Mouse (Mus musculus) forebrain, embryonic 15.5 days (tissue): ENCODE measurements around the gene Enox1. TPM values are rescaled to one million over a fixed set of nuclear protein-coding genes. Genes with fewer than 3 reads are reported as not detected.

Experiments used
- ATAC-seq: fragments of 200-750 bp; cut with Nextera tagmentation; replicated peaks from 2 replicates; pipeline ENCODE4 v1.8.0; 2017; ENCODE audit warnings: mild to moderate bottlenecking, moderate TSS enrichment, moderate library complexity
- H3K27ac ChIP-seq: fragments of 300-500 bp; sonication (generic); replicated peaks from 2 replicates; pipeline ENCODE4 v1.5.1; 2015; ENCODE audit warnings: mild to moderate bottlenecking, inconsistent platforms
- H3K27me3 ChIP-seq: fragments of 300-500 bp; sonication (generic); 2 replicates; pipeline ENCODE4 v1.6.1; 2015; ENCODE audit warnings: inconsistent platforms
- H3K36me3 ChIP-seq: fragments of 300-500 bp; sonication (generic); 2 replicates; pipeline ENCODE4 v1.6.1; 2015; ENCODE audit warnings: mild to moderate bottlenecking, inconsistent platforms
- H3K4me1 ChIP-seq: fragments of 300-500 bp; sonication (generic); 2 replicates; pipeline ENCODE4 v1.6.1; 2015; ENCODE audit warnings: inconsistent platforms
- H3K4me2 ChIP-seq: fragments of 300-500 bp; sonication (generic); replicated peaks from 2 replicates; pipeline ENCODE4 v1.6.1; 2015; ENCODE audit warnings: mild to moderate bottlenecking, inconsistent platforms
- H3K4me3 ChIP-seq: fragments of 300-500 bp; sonication (generic); 2 replicates; pipeline ENCODE4 v1.5.1; 2015; ENCODE audit warnings: mild to moderate bottlenecking, inconsistent platforms
- H3K9ac ChIP-seq: fragments of 300-500 bp; sonication (generic); replicated peaks from 2 replicates; pipeline ENCODE4 v1.6.1; 2015; ENCODE audit warnings: mild to moderate bottlenecking, inconsistent platforms
- H3K9me3 ChIP-seq: fragments of 300-500 bp; sonication (generic); 2 replicates; pipeline ENCODE4 v1.6.1; 2016; ENCODE audit warnings: inconsistent platforms
- WGBS: fragments of 180-500 bp; shearing (Covaris S2); methylation state at CpG from one replicate; pipeline ENCODE4 v1.1.7; 2015; ENCODE audit warnings: mixed read lengths; 5-methylcytosine and 5-hydroxymethylcytosine counted together
- polyA plus RNA-seq: library from polyadenylated mRNA; unstranded; fragments of >200 nt; fragmentation: Nextera tagmentation; extraction: Ambion mirVana; gene quantifications from 2 replicates; pipeline ENCODE4 v1.2.1, GENCODE M21; 2015

Gene Enox1
- polyA plus RNA-seq, 1 experiment from 2014 or later, result 67.5 TPM

- Histone ChIP-seq H3K9me3 (no peaks in the 10 kb centered on the region), H3K27me3 (no peaks in the 10 kb centered on the region), H3K4me1 (peaks cover 13% of the 10 kb centered on the region; the same call in 1 of the 2 replicates), H3K27ac (no peak overlapping the region), H3K4me2 (no peak overlapping the region), H3K4me3 (no peak overlapping the region), H3K9ac (no peak overlapping the region), H3K36me3 (no peaks in the 10 kb centered on the region)
- 76% methylated on average over 8 of the region's 8 CpGs for WGBS
- no peak for ATAC-seq
Measured at GRCm38 (mm10) chr14:77662994-77663393, 506.4 kb downstream of the Enox1 start.

- ATAC-seq, result no peak
- H3K4me3 ChIP-seq, result no peak overlapping the region
- no peak overlapping the region for H3K27ac ChIP-seq
- peaks cover 35% of the 10 kb centered on the region for H3K4me1 ChIP-seq
- H3K9me3 ChIP-seq, result no peaks in the 10 kb centered on the region
- no peak overlapping the region for H3K9ac ChIP-seq
- H3K4me2 ChIP-seq, result no peak overlapping the region
- H3K36me3 ChIP-seq, result no peaks in the 10 kb centered on the region
- WGBS, result 39% methylated on average over 3 of the region's 3 CpGs
- no peaks in the 10 kb centered on the region for H3K27me3 ChIP-seq
Measured at GRCm38 (mm10) chr14:77668096-77668495, 511.5 kb downstream of the Enox1 start.

- H3K4me1 ChIP-seq, result peaks cover 41% of the 10 kb centered on the region
Measured at GRCm38 (mm10) chr14:77669494-77669893, 512.9 kb downstream of the Enox1 start.

GRCm38 (mm10) chr14:77670945-77671344, 514.4 kb downstream of the Enox1 start:
- no peak overlapping the region for H3K4me2 ChIP-seq
- WGBS, result 63% methylated on average over 5 of the region's 5 CpGs
- H3K27ac ChIP-seq, result peak overlapping the region; percentile 78; the same call in 1 of the 2 replicates
- peaks cover 41% of the 10 kb centered on the region for H3K4me1 ChIP-seq
- no peak overlapping the region for H3K9ac ChIP-seq
- ATAC-seq, result peak; percentile 57; the same call in 1 of the 2 replicates
- H3K4me3 ChIP-seq, result no peak overlapping the region
- H3K27me3 ChIP-seq, result no peaks in the 10 kb centered on the region
- no peaks in the 10 kb centered on the region for H3K36me3 ChIP-seq
- H3K9me3 ChIP-seq, result no peaks in the 10 kb centered on the region

More at GRCm38 (mm10) chr14:77669494-77669893, 512.9 kb downstream of the Enox1 start:
- no peak overlapping the region for H3K9ac ChIP-seq
- H3K4me3 ChIP-seq, result no peak overlapping the region
- WGBS, result 67% methylated on average over 7 of the region's 7 CpGs
- H3K4me2 ChIP-seq, result no peak overlapping the region
- no peaks in the 10 kb centered on the region for H3K27me3 ChIP-seq
- peak; percentile 51 for ATAC-seq
- no peaks in the 10 kb centered on the region for H3K9me3 ChIP-seq
- no peaks in the 10 kb centered on the region for H3K36me3 ChIP-seq
- peak overlapping the region; percentile 78 for H3K27ac ChIP-seq

GRCm38 (mm10) chr14:77671961-77672360, 515.4 kb downstream of the Enox1 start:
- ATAC-seq, result no peak
- Histone ChIP-seq H3K4me2 (no peak overlapping the region), H3K27me3 (no peaks in the 10 kb centered on the region), H3K36me3 (no peaks in the 10 kb centered on the region), H3K4me3 (no peak overlapping the region), H3K27ac (no peak overlapping the region), H3K9me3 (no peaks in the 10 kb centered on the region), H3K9ac (no peak overlapping the region), H3K4me1 (peaks cover 41% of the 10 kb centered on the region)
- 70% methylated on average over 11 of the region's 11 CpGs for WGBS

- WGBS, result 34% methylated on average over 8 of the region's 8 CpGs
- ATAC-seq, result no peak
- Histone ChIP-seq H3K27me3 (no peaks in the 10 kb centered on the region), H3K4me1 (peaks cover 48% of the 10 kb centered on the region), H3K9me3 (no peaks in the 10 kb centered on the region), H3K27ac (peak overlapping the region; percentile 40; the same call in 1 of the 2 replicates), H3K36me3 (no peaks in the 10 kb centered on the region), H3K4me2 (no peak overlapping the region), H3K4me3 (no peak overlapping the region), H3K9ac (no peak overlapping the region)
Measured at GRCm38 (mm10) chr14:77673138-77673537, 516.6 kb downstream of the Enox1 start.

- no peak for ATAC-seq
- H3K27me3 ChIP-seq, result no peaks in the 10 kb centered on the region
- peaks cover 28% of the 10 kb centered on the region for H3K4me1 ChIP-seq
- H3K9me3 ChIP-seq, result no peaks in the 10 kb centered on the region
- 42% methylated on average over 7 of the region's 7 CpGs for WGBS
- no peak overlapping the region for H3K4me2 ChIP-seq
- H3K4me3 ChIP-seq, result no peak overlapping the region
- H3K9ac ChIP-seq, result no peak overlapping the region
- H3K27ac ChIP-seq, result peak overlapping the region; percentile 41; the same call in 1 of the 2 replicates
- H3K36me3 ChIP-seq, result no peaks in the 10 kb centered on the region
Measured at GRCm38 (mm10) chr14:77677951-77678350, 521.4 kb downstream of the Enox1 start.

- H3K4me3 ChIP-seq, result no peak overlapping the region
- H3K36me3 ChIP-seq, result no peaks in the 10 kb centered on the region
- H3K4me1 ChIP-seq, result peaks cover 16% of the 10 kb centered on the region
- no peak for ATAC-seq
- no peak overlapping the region for H3K9ac ChIP-seq
- no peaks in the 10 kb centered on the region for H3K27me3 ChIP-seq
- 72% methylated on average over 9 of the region's 9 CpGs for WGBS
- no peaks in the 10 kb centered on the region for H3K9me3 ChIP-seq
- no peak overlapping the region for H3K4me2 ChIP-seq
- H3K27ac ChIP-seq, result no peak overlapping the region
Measured at GRCm38 (mm10) chr14:77679877-77680276, 523.3 kb downstream of the Enox1 start.

GRCm38 (mm10) chr14:77682888-77683555, 526.5 kb downstream of the Enox1 start:
- Histone ChIP-seq H3K36me3 (no peaks in the 10 kb centered on the region), H3K9me3 (no peaks in the 10 kb centered on the region), H3K27ac (no peak overlapping the region), H3K4me2 (no peak overlapping the region), H3K9ac (no peak overlapping the region), H3K27me3 (no peaks in the 10 kb centered on the region), H3K4me1 (peaks cover 10% of the 10 kb centered on the region), H3K4me3 (no peak overlapping the region)
- WGBS, result 84% methylated on average over 10 of the region's 10 CpGs
- ATAC-seq, result no peak

GRCm38 (mm10) chr14:77689816-77690215, 533.3 kb downstream of the Enox1 start:
- no peak overlapping the region for H3K27ac ChIP-seq
- no peak for ATAC-seq
- no peak overlapping the region for H3K9ac ChIP-seq
- no peak overlapping the region for H3K4me2 ChIP-seq
- H3K4me3 ChIP-seq, result no peak overlapping the region
- WGBS, result 93% methylated on average over 4 of the region's 4 CpGs
- no peaks in the 10 kb centered on the region for H3K27me3 ChIP-seq
- H3K4me1 ChIP-seq, result no peaks in the 10 kb centered on the region
- H3K36me3 ChIP-seq, result no peaks in the 10 kb centered on the region
- no peaks in the 10 kb centered on the region for H3K9me3 ChIP-seq

- Histone ChIP-seq H3K27me3 (no peaks in the 10 kb centered on the region), H3K4me3 (no peak overlapping the region)
- ATAC-seq, result no peak
Measured at GRCm38 (mm10) chr14:77705006-77705405, 548.4 kb downstream of the Enox1 start.

GRCm38 (mm10) chr14:77706511-77707246, 550.1 kb downstream of the Enox1 start:
- no peak overlapping the region for H3K27ac ChIP-seq
- no peaks in the 10 kb centered on the region; the same call in 1 of the 2 replicates for H3K4me1 ChIP-seq
- peaks cover 5% of the 10 kb centered on the region for H3K36me3 ChIP-seq
- no peak for ATAC-seq
- no peak overlapping the region for H3K9ac ChIP-seq
- 81% methylated on average over 21 of the region's 21 CpGs for WGBS
- H3K27me3 ChIP-seq, result no peaks in the 10 kb centered on the region
- no peaks in the 10 kb centered on the region for H3K9me3 ChIP-seq
- no peak overlapping the region for H3K4me3 ChIP-seq
- no peak overlapping the region for H3K4me2 ChIP-seq

More at GRCm38 (mm10) chr14:77705006-77705405, 548.4 kb downstream of the Enox1 start:
- H3K9ac ChIP-seq, result no peak overlapping the region
- 13% methylated on average over 6 of the region's 6 CpGs for WGBS
- H3K4me2 ChIP-seq, result no peak overlapping the region
- peaks cover 6% of the 10 kb centered on the region for H3K36me3 ChIP-seq
- 0 out of 2 replicates have a peak overlapping the region, but pooled peaks have one; percentile 20 for H3K27ac ChIP-seq
- no peaks in the 10 kb centered on the region; the same call in 1 of the 2 replicates for H3K4me1 ChIP-seq
- H3K9me3 ChIP-seq, result no peaks in the 10 kb centered on the region
